Mouse (Mus musculus) frontal cortex, adult 2 months (tissue): ENCODE data around the gene Hoxd9. TPM values are rescaled to one million over a fixed set of nuclear protein-coding genes. Genes with fewer than 3 reads are reported as not detected.

Experiments
- DNase-seq, 2 experiments: peaks; one replicate each; pipeline ENCODE4 v3.0.0; 2022; ENCODE audit warnings: low spot score in 1 of 2; ENCODE audit errors: extremely low spot score in 1 of 2
- polyA plus RNA-seq: library from polyadenylated mRNA; depleted of rRNA; stranded (reverse); fragments of >200 nt; gene quantifications from 2 replicates; pipeline ENCODE4 v1.2.3, GENCODE M21; 2012; rRNA removed

Hoxd9 gene
- 0.04 and 0.11 TPM in 2 replicates for polyA plus RNA-seq

- no peak for DNase-seq
Observed at GRCm38 (mm10) chr2:74697567-74698121, at the start of gene Hoxd9. TSS of gene Hoxd9 (plus strand) at chr2:74697727.

DNA sequence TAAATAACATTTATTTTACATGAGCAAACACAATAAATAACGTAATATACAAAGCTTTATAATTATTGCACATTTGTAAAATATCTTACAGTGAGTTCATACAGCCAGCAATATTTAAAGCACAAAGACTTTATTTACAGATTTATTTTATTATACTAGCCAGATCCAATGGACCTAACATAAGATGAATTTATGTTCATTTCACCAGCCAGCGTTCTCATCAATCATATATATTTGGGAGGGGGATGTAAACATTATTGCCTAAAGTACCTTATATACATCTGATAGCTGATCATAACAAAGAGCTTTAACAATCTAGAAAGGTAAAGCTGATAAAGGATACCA, 44.6 kb upstream of the Hoxd9 start:
- DNase-seq = no peak

DNA sequence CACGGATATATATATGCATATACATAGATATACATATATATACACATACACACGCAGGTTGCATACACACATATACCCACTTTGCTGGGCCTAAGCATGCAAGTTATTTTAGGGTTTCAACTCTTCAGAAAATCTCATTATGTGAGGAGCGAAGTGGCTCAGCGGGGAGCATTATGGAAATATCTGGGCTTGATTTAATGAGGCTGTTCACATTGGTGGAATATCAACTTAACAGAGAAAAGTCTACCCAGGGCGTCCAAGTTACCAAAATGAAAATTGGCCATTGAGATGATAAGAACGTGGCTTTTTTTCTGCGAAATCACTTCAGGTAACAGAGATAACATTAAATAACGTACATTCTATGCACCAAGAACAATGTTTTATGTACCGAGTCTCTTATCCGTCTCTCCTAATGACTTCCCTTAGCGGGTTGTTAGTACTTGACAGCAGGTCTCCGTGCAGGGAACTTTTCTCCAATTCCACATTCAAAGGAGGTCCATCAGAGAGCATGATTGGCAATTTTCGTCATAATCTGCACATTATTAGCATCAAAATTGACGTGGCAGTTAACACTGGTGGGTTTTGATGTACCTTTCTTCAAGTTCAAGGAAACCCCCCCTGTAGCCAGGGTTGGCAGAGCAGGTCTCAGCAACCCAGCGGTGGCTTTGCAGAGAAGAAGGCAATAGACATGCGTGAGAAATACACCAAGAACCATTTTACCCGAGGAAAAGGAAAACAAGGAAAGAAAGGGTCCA, 43.6 kb upstream of the Hoxd9 start:
- DNase-seq = no peak

- no peak for DNase-seq
Observed at GRCm38 (mm10) chr2:74654743-74655419, 42.6 kb upstream of the Hoxd9 start.

GRCm38 (mm10) chr2:74655420-74655781, 42.1 kb upstream of the Hoxd9 start:
- DNase-seq = no peak

GRCm38 (mm10) chr2:74655821-74656631, 41.5 kb upstream of the Hoxd9 start:
- no peak for DNase-seq

DNA sequence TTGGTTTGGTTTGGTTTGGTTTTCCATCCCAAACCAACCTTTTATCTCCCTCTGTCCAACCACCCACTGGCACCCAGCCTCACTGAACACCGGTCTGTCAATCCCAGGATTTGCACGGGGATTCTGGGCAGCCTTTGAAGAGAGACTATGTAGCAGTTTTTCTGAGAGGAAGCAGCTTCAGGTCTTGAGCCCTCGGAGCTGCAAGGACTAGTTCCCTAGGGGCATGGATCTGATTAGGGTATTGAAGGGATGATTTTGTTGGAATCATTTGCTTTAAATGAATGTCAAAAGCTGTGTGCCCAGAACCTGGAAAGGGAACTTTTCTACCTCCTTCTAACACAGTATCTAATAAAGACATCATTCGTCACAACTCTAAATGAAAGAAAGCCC, 40.9 kb upstream of the Hoxd9 start:
- no peak for DNase-seq

DNA sequence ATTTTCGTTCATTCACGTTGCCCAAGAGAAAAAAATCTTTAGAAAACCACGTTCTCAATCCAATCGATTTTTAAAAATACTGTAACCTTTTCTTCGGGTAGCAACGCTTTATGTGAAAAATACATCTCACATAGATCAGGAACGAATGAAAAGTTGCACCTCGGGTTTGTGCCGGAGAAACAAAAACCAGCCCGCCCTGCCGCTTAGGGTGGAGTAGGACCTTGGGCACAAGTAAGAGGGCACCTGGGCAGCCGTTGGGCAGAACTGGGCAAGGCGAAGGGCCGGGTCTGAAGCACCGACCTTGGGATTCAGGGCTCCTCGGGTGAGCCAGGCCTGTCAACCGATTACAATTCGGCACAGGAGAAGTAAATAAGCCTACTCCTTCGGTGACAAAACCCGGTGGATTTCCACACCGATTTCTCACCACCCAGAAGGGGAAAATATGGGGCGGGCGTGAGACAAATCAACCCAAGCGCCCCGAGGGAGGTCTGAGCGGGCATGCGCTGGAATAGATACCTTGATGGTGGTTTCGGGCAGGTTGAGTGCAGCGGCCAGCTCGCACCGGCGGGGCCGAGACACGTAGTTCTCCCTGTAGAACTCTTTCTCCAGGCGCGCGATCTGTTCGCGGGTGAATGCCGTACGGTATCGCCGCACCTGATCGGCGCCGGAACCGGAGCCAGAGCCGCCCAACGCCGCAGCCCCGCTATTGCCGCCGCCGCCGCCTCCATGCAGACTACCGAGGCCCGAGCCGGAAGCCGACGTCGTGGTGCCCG, 40.1 kb upstream of the Hoxd9 start:
- no peak for DNase-seq

DNA sequence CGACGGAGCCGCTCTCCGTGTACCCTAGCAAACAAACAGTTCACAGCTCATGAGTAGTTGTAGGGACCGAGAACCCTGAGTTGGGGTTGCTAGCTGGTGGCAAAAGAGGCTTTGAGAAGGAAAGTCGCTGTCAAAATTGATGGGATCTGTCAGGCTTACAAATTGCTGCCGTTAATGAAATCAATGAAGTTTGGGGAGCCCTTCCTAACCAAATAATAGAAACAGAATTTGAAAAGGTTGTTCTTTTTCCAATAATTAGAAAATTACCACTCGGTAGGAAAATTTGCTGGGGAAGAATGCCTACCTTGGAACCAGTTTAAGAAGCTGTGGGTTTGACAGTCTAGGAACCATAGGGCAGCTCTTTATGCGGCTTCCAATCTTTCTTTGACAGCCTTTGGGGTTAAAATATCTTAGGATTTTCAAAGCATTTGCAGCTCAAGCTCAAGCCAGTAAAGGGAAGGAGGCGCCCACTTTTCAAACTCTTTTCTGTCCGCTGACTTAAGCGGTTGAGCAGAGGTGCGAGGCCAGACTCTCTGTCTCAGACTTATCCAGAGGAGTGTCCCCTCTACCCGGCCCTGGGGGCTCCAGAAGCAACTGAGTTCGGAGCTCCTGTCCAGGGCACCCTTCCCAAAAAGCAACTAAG, 39.4 kb upstream of the Hoxd9 start:
- DNase-seq = no peak

GRCm38 (mm10) chr2:74658667-74659371, 38.7 kb upstream of the Hoxd9 start:
- DNase-seq = no peak

DNA sequence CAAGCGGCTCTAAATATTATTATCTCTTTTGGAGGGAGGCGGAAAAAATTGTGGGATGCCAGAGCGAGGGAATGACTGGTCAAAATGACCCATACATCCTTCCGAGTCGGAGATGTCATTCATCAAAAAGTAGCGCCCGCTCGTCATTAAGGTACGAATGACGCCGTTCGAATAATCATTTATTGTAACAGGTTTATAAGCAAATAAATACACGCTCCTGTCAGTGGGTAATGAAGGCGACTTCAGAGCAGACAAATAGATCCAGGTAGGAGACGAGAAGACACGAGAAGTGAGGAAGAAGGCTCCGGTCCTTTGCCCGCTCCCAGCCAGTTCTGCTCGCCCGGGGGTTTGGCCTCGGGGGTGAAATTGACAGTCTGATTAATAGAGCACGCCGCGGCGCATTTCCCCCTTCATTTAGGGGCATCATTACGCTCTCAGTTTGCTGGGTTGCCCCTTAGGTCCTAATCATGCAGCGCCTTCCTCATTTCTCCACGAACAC, 38.0 kb upstream of the Hoxd9 start, which contains the start of gene Evx2:
TSS of gene Evx2 (minus strand) at position 51 of the 499 bp plus-strand sequence.
- no peak for DNase-seq

- no peak for DNase-seq
Observed at GRCm38 (mm10) chr2:74660421-74661375, 36.8 kb upstream of the Hoxd9 start.

- DNase-seq = peak in 1 of 2 experiments; percentile 59
Observed at GRCm38 (mm10) chr2:74661685-74662084, 35.8 kb upstream of the Hoxd9 start.

DNA sequence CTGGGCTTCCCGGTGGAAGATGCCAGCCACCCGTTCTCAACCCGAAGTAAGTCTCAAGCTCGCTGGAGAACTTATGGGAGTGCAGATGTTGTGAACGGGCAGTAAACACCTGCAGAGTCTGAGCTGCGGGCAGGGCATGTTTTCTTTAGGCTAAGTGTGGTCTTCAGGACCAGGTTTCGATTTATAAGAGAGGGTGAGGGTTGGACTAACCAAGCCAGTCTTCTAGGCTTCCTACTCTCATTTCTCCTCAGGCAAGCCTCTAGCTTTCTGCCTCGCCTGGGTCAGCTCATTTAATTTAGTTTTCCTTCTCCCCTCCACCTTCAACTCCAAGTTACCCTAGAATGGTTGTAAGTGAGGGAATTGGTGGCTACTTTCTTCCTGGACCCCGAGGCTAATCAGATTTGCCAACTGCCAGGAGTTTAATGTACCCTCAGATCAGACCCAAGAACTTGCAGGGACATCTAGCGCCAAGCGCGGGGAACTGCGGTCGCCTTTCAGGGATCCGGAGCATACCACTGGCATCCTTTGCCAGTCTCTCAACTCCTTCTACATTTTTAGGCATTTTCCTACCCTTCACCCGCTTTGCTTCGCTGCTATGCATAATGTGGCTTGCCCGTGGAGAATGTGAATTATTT, 34.1 kb upstream of the Hoxd9 start:
- DNase-seq = peak in 1 of 2 experiments; percentile 77

DNA sequence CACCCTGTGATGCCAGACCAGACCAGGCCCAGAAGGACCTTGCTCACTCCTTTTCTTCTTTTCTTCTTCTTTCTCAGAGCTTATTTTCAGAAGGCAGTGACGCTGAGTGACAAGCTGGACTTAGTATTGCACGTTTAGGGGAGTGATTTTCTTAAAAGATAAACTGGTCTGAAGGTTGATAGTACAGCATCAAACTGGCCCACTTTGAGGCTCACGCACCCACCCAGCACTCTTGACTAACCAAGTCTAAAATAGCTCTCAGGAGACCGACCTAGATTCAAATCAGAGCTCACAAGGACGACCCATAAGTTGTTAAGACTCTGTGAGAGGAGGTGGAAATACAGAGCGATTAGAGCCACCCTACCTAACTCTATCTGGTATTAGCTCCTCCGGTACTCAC, 31.1 kb upstream of the Hoxd9 start:
- DNase-seq = no peak

GRCm38 (mm10) chr2:74667191-74667841, 30.2 kb upstream of the Hoxd9 start:
- DNase-seq = no peak

DNA sequence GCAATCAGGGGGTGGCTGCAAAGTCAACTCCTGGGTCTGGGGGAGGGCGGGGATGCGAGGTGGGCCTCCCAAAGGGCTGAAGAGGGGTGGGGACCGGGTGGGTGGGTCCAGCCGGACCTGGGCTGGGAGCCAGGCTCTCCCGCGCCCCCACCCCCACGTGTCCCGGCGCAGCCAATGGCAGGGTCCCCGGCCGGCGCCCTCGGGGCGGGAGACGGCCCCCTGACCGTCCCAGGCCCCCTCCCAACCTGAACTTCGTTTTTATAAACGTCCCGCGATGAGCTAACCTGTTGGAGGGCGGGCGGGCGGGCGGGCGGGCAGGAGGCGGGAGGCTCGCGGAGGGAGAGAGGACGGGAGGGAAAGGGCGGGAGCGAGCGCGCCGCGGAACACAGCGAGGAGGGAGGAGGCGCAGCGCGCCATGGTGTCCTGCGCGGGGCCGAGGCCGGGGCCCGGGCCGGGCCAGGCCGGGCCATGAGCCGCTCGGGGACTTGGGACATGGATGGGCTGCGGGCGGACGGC, 29.6 kb upstream of the Hoxd9 start, which contains the start of gene Hoxd13:
TSS of gene Hoxd13 (plus strand) at position 469 of the 516 bp plus-strand sequence.
- no peak for DNase-seq
